Mouse (Mus musculus): Measurements from ENCODE around the gene Sgk2. TPM values are rescaled to one million over a fixed set of nuclear protein-coding genes. Genes with fewer than 3 reads are reported as not detected.

Sgk2 gene
- total RNA-seq (2021), result under 1 TPM; 0.27 to 0.34 TPM
- long read RNA-seq, partial matches to known transcripts, result 0 of 1 reads
- long read RNA-seq, other reads (novel, unspliced or antisense), result 1 of 1 reads

DNA sequence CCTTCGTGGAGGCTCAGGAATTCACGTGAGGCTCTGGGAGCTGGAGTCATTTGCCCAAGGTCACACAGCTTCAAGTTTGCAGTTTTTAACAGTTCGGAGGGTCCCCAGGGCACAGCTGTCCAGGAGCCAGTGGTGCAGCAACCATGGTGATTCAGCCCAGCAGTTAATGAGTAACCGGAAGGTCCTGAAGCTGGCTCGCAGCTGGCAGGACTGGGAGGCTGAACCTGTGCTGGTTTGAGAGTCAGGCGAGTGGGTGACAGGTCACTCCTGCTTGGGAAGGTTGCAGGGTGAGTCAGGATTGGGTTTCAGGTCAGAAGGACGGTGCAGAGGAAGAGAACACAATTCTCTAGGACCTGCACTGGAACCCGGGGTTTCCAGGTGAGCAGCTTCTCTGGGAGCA lies at the start of gene Sgk2:
Gene Sgk2 (plus strand): TSS at position 113 of the 400 bp plus-strand sequence.
- DNase-seq (ENCODE audit: low spot score in 2 of 2), result no peak

DNA sequence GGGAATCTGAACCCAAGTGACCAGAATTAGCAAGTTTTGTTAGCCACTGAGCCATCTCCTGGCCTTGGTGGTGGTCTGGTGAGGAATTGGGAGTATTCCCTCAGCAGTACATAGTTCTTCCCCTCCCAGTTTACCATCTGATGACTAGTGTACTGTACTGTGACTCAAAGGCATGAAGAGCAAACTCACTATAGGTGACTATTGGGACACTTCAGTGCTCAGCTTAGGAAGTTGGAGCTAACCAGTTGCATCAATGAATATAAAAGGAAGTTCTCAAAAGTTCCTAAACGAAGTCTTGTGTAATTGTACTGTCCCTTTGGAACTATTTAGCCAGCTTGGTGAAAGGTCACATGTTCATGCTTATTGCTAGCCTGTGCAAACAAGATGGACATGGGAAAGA lies 47.6 kb upstream of the Sgk2 start:
- no peak for DNase-seq (ENCODE audit: low spot score in 2 of 2)

DNA sequence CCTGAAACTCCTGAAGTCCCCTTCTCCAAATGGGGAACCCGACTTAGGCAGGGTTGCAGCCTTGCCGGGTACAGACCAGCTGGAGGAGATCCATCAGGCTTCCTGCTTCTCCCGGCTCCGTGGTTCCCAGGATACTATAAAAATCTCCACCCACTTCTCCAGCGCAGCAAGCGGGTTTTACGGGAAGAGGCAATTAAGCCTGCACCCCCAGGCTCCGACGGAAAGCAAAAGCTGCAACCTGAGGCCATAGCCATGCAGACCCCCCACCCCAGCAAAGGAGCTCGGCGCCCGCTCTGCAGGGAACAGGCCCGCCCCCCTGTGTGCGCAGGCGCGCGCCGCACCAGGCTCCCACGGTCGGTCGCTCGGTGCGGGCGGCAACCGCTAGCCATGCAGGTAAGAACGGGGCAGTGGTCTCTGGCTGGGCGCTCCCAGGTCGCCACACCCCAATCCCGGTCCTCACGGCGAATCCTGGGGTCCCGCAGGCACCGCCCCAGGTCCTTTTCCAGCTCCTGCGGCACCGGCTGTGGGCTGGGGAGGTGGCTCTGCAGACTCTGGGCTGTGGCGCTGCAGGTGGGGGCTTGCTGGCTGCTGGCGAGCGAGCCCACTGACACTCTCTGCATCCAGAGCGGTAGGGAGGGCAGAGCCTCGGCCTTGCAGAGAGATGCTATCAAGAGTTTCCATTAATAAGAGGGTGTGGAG lies 43.8 kb upstream of the Sgk2 start, which contains the start of gene L3mbtl1:
Gene L3mbtl1 (plus strand): TSS at position 325 of the 699 bp plus-strand sequence.
- peak; percentile 60 to 74 for DNase-seq (ENCODE audit: low spot score in 2 of 2)

DNA sequence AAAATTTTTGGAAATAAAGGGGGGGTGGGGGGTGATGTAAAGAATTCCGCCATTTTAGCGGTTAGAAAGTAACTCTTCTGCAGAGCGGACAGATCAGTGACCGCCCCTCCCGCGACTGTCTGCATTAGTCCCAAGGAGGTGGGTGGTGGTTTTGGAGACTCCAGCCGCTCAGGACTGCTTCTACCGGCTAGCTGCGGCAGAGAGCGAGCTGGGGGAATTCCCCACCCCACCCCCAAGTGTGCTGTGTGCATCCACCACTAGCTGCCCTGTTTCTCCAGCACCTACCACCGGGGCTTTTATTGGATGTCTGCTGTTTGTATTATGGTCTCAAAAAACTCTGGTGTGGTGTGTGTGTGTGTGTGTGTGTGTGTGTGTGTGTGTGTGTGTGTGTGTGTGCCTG lies 43.2 kb upstream of the Sgk2 start:
- DNase-seq (ENCODE audit: low spot score in 2 of 2), result no peak

DNA sequence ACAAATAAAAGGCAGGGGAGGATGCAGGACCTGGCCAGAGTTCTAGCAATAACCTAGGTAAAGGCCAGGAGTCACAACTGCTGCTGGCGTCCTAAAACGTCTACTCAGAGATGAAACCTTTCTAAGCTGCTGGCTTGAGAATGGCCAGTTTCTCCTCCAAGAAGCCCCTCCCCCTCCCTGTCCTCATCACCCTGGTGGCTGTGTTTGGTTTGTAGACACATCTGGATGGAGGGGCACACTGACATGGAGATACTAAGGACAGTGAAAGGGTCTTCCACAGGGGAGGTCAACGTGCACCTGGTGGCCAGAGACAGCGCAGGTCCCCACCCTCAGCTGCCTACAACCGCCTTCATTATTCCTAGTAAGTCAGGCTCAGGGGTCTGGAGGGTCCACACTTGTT lies 40.2 kb upstream of the Sgk2 start:
- DNase-seq (ENCODE audit: low spot score in 2 of 2), result no peak

DNA sequence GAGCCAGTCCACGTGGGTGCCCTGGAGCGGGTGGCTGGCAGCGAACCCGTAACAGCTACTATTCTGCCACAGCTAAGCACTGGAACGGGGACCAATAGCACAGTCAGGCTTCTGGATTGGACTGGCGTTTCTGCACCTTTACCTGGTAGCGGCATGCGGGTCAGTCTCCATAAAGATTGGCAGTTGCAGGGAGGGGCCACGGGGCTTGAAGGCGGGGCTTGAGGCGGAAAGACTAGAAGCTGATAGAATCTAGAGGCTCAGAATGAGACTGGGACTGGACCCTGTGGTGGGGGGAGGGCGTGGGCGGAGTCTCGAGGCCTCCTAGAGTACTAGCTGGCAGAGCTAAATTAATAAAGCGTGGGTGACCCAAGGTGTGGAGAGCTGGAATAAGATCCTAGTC lies 39.4 kb upstream of the Sgk2 start:
- DNase-seq (ENCODE audit: low spot score in 2 of 2), result peak in 1 of 2 experiments; percentile 39

DNA sequence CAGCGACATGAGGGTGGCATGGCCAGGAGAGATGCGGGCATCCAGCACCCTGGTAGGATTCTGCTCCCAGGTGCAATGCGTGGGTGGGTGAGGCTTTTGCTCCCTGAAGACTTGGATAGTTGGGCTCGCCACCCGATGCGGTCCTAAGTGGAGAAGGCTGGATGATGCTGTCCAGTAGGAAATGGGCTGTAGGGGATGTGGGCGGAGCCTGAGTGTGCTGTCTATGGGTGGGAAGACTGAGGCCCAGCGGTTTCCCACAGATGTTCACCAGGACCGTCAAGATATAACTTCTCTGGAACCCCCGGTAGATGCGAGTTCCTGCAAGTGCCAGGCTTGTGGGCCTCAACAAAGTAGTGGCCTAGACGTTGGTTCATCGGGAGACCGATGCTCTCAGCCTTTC lies 38.9 kb upstream of the Sgk2 start:
- no peak for DNase-seq (ENCODE audit: low spot score in 2 of 2)

DNA sequence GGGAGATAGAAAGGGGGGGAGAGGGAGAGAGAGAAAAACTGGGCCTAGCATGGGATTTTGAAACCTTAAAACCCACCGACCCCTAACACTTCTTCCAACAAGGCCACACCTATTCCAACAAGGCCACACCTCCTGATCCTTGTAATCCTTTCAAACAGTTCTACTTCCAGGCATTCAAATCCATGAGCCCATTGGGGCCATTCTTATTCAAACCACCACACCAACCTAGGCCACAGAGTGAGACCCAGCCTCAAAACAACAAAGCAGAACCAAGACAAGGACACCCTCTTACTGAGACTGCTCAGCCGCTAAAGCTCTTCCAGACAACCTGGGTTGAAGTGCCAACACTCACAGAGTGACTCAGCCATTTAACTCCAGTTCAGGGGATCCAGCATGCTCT lies 36.4 kb upstream of the Sgk2 start:
- no peak for DNase-seq (ENCODE audit: low spot score in 2 of 2)

DNA sequence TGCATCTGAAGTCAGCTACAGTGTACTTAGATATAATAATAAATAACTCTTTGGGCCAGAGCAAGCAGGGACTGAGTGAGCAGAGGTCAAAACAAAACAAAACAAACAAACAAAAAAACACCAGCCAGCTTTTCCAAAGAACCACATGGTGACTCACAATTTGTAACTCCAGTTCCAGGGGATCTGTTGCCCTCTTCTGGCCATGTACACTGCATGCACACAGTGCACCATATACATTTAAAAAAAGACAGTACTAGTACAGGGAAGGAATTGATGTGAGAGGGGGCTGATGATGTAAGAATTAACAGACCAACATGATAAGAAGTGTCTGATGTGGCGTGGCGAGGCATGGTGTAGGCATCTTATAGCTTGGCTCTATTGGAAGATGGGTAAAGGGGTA lies 30.3 kb upstream of the Sgk2 start:
- no peak for DNase-seq (ENCODE audit: low spot score in 2 of 2)

DNA sequence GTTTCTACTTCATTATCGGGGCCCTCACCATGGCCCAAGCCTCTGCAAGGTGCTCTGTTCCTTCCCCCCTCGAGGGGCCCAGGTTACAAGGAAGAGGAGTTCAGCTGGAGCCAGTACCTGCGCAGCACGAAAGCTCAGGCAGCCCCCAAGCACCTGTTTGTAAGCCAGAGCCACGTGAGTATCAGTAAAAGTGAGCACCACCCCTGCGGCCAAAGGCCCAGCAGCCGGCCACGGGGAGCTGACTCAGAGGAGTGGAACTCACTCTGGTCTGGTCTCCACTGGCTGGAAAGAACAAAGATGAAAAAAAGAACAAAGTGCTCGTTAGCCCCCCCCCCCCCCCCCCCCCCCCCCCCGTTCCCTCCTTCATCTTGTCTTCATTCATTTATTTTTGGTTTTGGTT lies 25.8 kb upstream of the Sgk2 start:
- DNase-seq (ENCODE audit: low spot score in 2 of 2), result no peak

DNA sequence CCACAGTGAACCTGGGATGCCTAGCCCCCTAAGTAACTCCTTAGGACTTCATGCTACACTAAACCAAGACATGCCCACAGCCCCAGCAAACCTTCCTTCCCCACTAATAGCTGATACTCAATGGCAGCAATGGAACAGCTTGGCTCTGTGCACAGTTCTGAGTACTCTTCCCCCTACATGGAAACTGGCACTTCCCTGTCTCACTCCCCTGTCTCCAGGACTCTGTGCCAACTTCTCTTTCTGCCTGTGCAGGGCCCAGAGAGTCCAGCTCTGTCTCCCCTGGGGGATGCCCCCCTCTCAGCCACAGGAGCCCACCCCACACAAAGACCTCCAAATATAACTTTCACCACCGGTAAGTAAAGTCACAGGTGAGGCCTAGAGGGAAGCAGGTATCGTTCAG lies 20.4 kb upstream of the Sgk2 start:
- DNase-seq (ENCODE audit: low spot score in 2 of 2), result no peak

DNA sequence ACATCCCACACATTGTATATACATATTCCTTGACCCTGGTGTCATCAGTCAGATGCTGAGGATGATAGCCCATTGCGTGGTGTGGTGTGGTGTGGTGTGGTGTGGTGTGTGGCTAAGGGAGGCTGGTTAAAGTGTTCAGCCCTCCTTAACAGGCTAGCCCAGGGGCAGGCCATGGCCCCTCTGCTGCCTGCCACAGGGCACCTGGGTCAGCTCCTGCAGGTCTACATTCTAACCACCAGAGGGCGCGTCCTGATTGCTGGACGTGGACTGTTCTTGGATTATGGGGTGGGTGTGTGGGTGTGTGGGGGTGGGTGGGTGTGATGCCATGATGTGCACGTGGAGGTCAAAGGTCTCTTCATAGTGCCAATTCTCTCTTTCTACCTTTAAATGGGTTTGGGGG lies 18.8 kb upstream of the Sgk2 start:
- peak; percentile 33 to 43 for DNase-seq (ENCODE audit: low spot score in 2 of 2)

DNA sequence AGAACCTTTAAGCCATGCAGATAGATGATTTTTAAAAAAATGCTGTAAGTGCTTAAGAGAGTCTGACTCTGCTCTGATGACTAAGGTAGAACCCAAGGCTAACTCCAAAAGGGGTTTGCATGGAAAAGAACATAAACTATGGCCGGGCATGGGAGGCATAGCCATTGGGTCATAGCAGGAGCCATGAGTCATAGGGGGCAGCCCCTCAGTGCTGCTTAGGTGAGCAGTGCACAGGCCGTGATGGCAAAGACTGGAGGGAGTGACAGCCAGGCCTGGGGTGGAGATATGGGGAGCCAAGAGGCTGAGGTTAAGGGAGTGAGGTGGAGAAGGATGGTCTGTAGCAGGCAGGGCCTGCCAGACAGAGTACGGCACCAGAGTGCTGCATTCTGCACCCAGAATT lies 18.0 kb upstream of the Sgk2 start:
- no peak for DNase-seq (ENCODE audit: low spot score in 2 of 2)

DNA sequence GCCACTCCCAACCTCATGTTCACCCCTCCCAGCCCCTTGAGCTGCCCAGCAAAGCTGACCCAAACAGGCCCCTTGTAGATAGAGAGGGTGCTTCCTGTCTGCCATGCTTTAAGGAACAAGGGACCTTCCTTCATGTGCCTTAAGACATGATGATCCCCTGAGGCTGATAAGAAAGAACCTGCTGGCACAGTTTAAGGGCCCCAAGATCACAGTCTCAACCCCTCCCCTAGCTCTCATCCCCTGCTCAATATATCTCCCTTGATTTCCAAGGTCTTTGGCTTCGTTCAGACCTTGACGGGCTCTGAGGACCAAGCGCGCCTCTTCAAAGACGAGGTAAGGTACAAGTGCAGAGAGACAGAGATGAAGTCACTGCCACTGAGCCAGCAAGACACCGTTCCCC lies 16.2 kb upstream of the Sgk2 start:
- DNase-seq (ENCODE audit: low spot score in 2 of 2), result no peak

DNA sequence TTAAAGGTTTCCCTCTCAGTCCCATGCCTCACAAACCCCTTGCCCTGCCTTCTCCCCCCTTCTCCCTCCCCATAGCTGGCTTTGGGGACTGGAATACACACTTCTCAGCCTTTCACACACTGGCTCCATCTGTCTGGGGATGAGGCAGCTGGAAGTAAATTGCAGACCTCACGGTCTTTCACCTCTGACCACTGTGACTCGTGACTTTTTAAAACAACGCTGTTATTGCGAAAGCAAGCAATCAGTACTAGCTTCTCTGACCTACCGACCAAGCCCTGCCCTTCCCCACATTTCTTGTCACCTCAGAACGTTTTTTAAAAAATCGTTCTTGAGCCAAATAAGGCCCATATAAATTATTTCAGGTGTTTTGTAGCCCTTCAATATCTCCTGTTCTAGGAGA lies 14.4 kb upstream of the Sgk2 start:
- DNase-seq (ENCODE audit: low spot score in 2 of 2), result no peak

DNA sequence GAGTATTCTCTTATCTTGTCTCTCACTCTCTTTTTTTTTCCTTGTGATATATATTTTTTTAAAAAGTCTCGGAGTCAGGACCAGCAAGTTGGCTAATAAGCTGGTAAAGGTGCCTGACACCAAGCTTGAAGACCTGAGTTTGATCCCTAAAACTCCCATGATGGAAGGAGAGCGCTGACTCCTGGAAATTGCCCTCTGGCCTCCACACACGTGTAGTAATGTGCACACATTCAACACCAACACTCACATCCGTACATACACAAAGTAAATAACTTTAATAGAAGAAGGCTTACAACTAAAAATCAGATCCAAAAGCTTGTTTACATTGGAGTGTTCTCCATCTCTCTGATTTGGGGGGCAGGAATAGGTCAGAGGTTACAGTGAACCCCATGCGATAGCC lies 13.9 kb upstream of the Sgk2 start:
- no peak for DNase-seq (ENCODE audit: low spot score in 2 of 2)

DNA sequence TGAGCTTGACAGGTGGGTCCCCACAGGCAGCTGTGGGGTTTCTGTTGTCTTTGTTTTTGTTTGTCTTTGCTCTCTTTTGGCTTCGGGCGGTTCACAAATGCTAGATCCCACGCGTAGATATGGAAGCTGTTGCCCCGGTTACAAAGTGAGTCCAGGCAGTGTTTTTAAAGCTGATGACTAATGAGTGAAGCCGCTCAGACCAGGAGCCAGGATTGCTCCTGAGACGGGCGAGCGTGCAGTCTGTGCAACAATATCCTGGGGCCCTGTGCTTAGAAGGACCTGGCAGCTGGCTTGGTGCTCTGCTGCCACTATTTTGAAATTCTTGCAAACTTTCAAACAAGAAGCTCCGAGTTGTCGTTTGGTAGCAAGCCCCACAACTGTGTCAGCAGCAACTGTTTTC lies 13.5 kb upstream of the Sgk2 start:
- no peak for DNase-seq (ENCODE audit: low spot score in 2 of 2)

DNA sequence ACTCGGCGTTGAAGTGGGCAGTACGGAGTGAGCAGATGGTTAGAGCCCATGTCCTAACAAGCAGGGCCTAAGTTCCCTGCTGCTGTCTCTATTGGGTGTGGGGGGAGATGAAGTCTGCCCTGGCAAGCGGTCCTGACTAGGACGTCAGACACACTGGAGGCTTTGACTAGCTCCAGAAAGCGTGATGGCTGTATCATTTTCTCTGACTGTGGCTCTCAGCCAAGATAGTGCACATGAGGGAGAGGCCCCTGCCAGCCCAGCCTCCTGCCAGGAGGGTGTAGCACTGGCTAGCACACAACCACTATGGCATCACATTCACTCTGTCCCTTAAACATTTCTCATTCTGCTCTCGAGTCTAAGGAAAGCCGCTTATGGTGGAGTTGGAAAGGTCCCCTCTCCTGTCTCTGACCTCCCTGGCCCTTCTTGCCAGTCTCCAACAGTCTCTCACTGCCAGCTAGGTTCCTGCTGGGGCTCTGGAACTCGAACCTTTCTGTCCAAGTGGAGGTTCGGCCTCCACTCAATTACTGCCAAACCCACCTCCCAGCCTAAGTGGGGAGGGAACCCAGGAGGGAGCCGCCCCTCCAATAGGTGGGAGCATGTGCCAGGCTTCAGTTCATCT lies 11.9 kb upstream of the Sgk2 start:
- peak; percentile 32 to 41 for DNase-seq (ENCODE audit: low spot score in 2 of 2)

DNA sequence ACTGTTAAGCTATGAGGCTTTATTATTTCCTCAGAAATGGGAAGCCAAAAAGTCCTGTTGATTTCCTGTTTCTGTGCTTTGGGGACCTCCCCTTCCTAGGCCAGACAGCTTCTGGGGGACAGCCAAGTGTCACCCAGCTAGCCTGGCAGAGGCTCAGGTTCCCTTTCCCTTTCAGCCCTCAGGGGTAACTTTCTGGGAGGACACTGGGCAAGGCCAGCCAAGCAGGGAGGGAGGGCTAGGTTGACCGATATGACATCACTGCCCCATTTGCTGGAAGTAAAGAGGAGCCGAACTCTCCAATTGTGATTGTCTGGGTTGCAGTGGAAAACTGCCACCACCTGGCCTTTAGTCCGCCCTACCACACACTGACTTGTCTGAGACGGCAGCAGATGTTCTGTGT lies 11.1 kb upstream of the Sgk2 start:
- DNase-seq (ENCODE audit: low spot score in 2 of 2), result peak; percentile 25 to 30

DNA sequence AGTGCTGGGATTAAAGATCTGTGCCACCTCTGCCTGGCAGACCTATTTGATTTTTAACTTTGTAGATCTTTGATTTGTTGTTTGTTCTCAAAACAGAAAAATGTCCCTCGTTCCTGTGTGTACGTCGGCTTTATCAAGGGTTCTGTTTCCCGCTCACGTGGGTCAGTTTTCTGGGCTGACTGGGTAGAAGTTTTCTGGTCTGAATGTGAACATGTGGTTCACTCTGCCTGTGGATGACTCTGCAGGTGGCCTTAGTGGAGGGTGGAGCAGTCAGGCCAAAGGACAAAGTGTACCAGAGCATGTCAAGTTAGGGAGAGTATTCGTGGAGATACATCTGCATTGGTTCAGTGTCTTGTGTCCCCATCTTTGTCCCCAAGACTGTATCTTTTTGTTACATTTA lies 2.7 kb upstream of the Sgk2 start:
- DNase-seq (ENCODE audit: low spot score in 2 of 2), result no peak

DNA sequence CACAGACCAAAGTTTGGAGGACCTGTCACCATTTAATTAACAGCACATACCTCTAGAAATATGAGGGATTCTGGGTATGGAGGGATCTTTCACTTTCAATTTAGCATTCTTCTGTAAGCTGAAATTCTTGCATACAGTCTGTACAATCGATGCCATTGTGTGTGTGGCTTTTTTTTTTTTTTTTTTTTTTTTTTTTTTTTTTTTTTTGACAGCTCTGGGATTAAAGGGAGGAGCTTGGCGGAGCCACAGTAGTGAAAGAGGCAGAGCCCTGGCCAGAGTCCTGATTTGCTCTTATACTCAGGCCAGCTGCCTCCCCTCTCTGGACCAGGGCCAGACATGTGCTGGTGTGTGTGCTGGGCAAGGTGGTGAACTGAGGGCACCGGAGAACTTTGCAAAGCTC lies 1.2 kb upstream of the Sgk2 start:
- DNase-seq (ENCODE audit: low spot score in 2 of 2), result peak; percentile 47 to 58

DNA sequence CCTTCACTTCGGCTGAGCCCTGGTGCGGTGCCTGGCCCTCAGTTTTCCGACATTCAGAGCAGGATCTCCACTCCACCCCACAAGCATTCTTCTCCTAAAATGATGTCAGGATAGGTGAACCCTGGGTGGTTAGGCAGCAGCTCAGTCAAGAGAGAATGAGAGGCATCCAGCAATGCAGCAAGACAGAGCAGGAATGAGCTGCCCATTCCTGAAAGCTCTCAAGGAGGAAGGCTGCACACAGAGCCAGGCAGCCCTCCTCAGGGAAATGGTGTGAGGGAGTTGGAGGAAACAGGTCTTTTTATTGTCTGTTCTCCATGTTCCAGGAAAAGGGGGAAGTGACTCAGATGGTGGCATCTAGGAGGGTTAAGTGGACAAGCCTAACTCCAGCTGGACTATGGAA lies 366 bp upstream of the Sgk2 start:
- no peak for DNase-seq (ENCODE audit: low spot score in 2 of 2)

DNA sequence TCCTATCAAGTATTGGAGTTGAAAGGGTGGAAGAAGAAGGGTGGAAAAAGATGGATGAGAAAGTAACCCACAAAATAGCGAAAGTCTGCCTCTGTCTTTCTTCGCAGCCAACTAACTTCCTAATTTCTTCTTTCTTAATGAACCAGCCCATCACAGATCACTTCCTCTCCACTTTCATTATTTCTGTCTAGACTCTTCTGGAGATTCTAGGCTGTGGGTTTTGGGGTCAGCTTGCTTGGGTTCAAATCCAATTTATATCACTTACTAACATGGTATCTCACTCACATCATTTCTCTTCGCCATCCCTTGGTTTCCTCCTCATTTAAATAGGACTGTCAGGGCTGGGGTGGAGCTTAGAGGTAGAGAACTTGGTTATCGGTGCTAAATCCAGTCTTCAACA lies 1.1 kb downstream of the Sgk2 start:
- DNase-seq (ENCODE audit: low spot score in 2 of 2), result no peak
